Mouse (Mus musculus) spleen, embryonic (tissue): ENCODE measurements around the gene Csde1.

Experiments
- CTCF ChIA-PET: fragments of 350-600 bp; sonication (Branson Sonifier 250); formaldehyde crosslinking; loops from one replicate; lab custom pipeline; 2022; lab: Charles Lee

Gene Csde1

GRCm38 (mm10) chr3:103020249-103020942, at the start of gene Csde1:
TSS of gene Csde1 (plus strand) at chr3:103020426.
- CTCF ChIA-PET, result no interaction called here

GRCm38 (mm10) chr3:102970508-102970907, 49.7 kb upstream of the Csde1 start:
- CTCF ChIA-PET, result no interaction called here

GRCm38 (mm10) chr3:102976906-102977305, 43.3 kb upstream of the Csde1 start:
- CTCF ChIA-PET, result interaction anchor here (0.7 kb wide), 1 partner anchor 1361 kb away, joined by 4 read pairs; no protein-coding TSS in a partner anchor

- CTCF ChIA-PET, result no interaction called here
Measured at GRCm38 (mm10) chr3:102979550-102980348, 40.5 kb upstream of the Csde1 start.

- CTCF ChIA-PET, result no interaction called here
Measured at GRCm38 (mm10) chr3:102980349-102980736, 39.9 kb upstream of the Csde1 start.

- CTCF ChIA-PET, result no interaction called here
Measured at GRCm38 (mm10) chr3:102991041-102991440, 29.2 kb upstream of the Csde1 start.

GRCm38 (mm10) chr3:102992936-102993335, 27.3 kb upstream of the Csde1 start:
- CTCF ChIA-PET, result no interaction called here

GRCm38 (mm10) chr3:102995233-102995604, 25.0 kb upstream of the Csde1 start:
- CTCF ChIA-PET, result no interaction called here

GRCm38 (mm10) chr3:102995605-102996321, 24.5 kb upstream of the Csde1 start, which contains the start of gene Sike1:
TSS of gene Sike1 (plus strand) at chr3:102995708.
- CTCF ChIA-PET, result no interaction called here

- CTCF ChIA-PET, result interaction anchor here (0.6 kb wide), 1 partner anchor 434 kb away, joined by 3 read pairs; no protein-coding TSS in a partner anchor
Measured at GRCm38 (mm10) chr3:102997036-102997435, 23.2 kb upstream of the Csde1 start.

- CTCF ChIA-PET, result no interaction called here
Measured at GRCm38 (mm10) chr3:102997591-102997990, 22.6 kb upstream of the Csde1 start.

- CTCF ChIA-PET, result interaction anchor here (0.6 kb wide), 1 partner anchor 12 kb away, joined by 10 read pairs; no protein-coding TSS in a partner anchor
Measured at GRCm38 (mm10) chr3:103001595-103001994, 18.6 kb upstream of the Csde1 start.

- CTCF ChIA-PET, result interaction anchor here (0.6 kb wide), 1 partner anchor 285 kb away, joined by 3 read pairs; no protein-coding TSS in a partner anchor
Measured at GRCm38 (mm10) chr3:103017350-103017749, 2.9 kb upstream of the Csde1 start.

GRCm38 (mm10) chr3:103019462-103019861, 764 bp upstream of the Csde1 start:
- CTCF ChIA-PET, result no interaction called here

GRCm38 (mm10) chr3:103020943-103021638, 865 bp downstream of the Csde1 start:
- CTCF ChIA-PET, result no interaction called here

GRCm38 (mm10) chr3:103026174-103026573, 5.9 kb downstream of the Csde1 start:
- CTCF ChIA-PET, result no interaction called here

GRCm38 (mm10) chr3:103040285-103040684, 20.1 kb downstream of the Csde1 start:
- CTCF ChIA-PET, result no interaction called here

- CTCF ChIA-PET, result no interaction called here
Measured at GRCm38 (mm10) chr3:103040861-103041379, 20.7 kb downstream of the Csde1 start.

- CTCF ChIA-PET, result interaction anchor here (0.6 kb wide), 1 partner anchor 10 kb away, joined by 9 read pairs; no protein-coding TSS in a partner anchor
Measured at GRCm38 (mm10) chr3:103056016-103056595, 35.9 kb downstream of the Csde1 start.

GRCm38 (mm10) chr3:103057752-103058151, 37.5 kb downstream of the Csde1 start:
- CTCF ChIA-PET, result interaction anchor here (0.5 to 0.9 kb wide), 2 partner anchors 11 to 21 kb away, joined by 3 read pairs; no protein-coding TSS in a partner anchor
